Mouse (Mus musculus) brown adipose tissue, adult 24 weeks (tissue): Measurements from ENCODE around the gene Rhbdl3. TPM values are rescaled to one million over a fixed set of nuclear protein-coding genes. Genes with fewer than 3 reads are reported as not detected.

Experiments used
- H3K27ac ChIP-seq: fragments of 200-500 bp; replicated peaks from 2 replicates; pipeline ENCODE4 v1.5.1; 2012; ENCODE audit warnings: low read depth, mild to moderate bottlenecking, low read length
- H3K4me1 ChIP-seq: fragments of 200-500 bp; 2 replicates; pipeline ENCODE4 v1.6.1; 2012; ENCODE audit warnings: low read length, mixed read lengths; ENCODE audit not compliant: control insufficient read depth, insufficient read depth, insufficient read length
- H3K4me3 ChIP-seq: fragments of 200-500 bp; 2 replicates; pipeline ENCODE4 v1.5.1; 2012; ENCODE audit warnings: low read depth, mild to moderate bottlenecking, low read length, moderate library complexity; ENCODE audit not compliant: insufficient read depth
- polyA plus RNA-seq: library from polyadenylated mRNA; stranded (reverse); fragments of >200 nt; gene quantifications from 2 replicates; pipeline ENCODE4 v1.2.4, GENCODE M21; 2012; ENCODE audit not compliant: missing spikeins, insufficient read depth, insufficient read length

The Rhbdl3 gene
- polyA plus RNA-seq = 0.28 and 1.5 TPM in 2 replicates

GRCm38 (mm10) chr11:80300551-80301315 lies at the start of gene Rhbdl3:
Rhbdl3 (plus strand) TSS chr11:80300912.
- no peaks in the 10 kb centered on the region; the same call in 1 of the 2 replicates for H3K4me1 ChIP-seq
- H3K4me3 ChIP-seq = peak within 1 kb of the TSS; percentile 90
- no peak within 1 kb of the TSS for H3K27ac ChIP-seq

GRCm38 (mm10) chr11:80264137-80264536 lies 36.6 kb upstream of the Rhbdl3 start:
- H3K27ac ChIP-seq = no peak overlapping the region
- H3K4me1 ChIP-seq = no peaks in the 10 kb centered on the region
- no peak overlapping the region for H3K4me3 ChIP-seq

- H3K4me3 ChIP-seq = no peak overlapping the region
- H3K27ac ChIP-seq = no peak overlapping the region; the same call in 1 of the 2 replicates
- H3K4me1 ChIP-seq = no peaks in the 10 kb centered on the region
Measured at GRCm38 (mm10) chr11:80271096-80271495, 29.6 kb upstream of the Rhbdl3 start.

- no peak overlapping the region for H3K27ac ChIP-seq
- no peaks in the 10 kb centered on the region for H3K4me1 ChIP-seq
- H3K4me3 ChIP-seq = no peak overlapping the region
Measured at GRCm38 (mm10) chr11:80275011-80275410, 25.7 kb upstream of the Rhbdl3 start.

- Histone ChIP-seq H3K4me3 (no peak overlapping the region), H3K4me1 (no peaks in the 10 kb centered on the region), H3K27ac (no peak overlapping the region)
Measured at GRCm38 (mm10) chr11:80278054-80278453, 22.7 kb upstream of the Rhbdl3 start.

GRCm38 (mm10) chr11:80283786-80284185 lies 16.9 kb upstream of the Rhbdl3 start:
- no peak overlapping the region for H3K4me3 ChIP-seq
- no peak overlapping the region for H3K27ac ChIP-seq
- no peaks in the 10 kb centered on the region for H3K4me1 ChIP-seq

GRCm38 (mm10) chr11:80284641-80285040 lies 16.1 kb upstream of the Rhbdl3 start:
- Histone ChIP-seq H3K4me1 (no peaks in the 10 kb centered on the region), H3K4me3 (no peak overlapping the region), H3K27ac (no peak overlapping the region)

- no peak overlapping the region for H3K4me3 ChIP-seq
- H3K4me1 ChIP-seq = 0 out of 2 replicates have a peak, but pooled peaks cover 2% of the 10 kb centered on the region
- no peak overlapping the region for H3K27ac ChIP-seq
Measured at GRCm38 (mm10) chr11:80287150-80287549, 13.6 kb upstream of the Rhbdl3 start.

GRCm38 (mm10) chr11:80289701-80290445 lies 10.8 kb upstream of the Rhbdl3 start:
- H3K4me1 ChIP-seq = 0 out of 2 replicates have a peak, but pooled peaks cover 2% of the 10 kb centered on the region
- peak overlapping the region; percentile 16; the same call in 1 of the 2 replicates for H3K4me3 ChIP-seq
- H3K27ac ChIP-seq = no peak overlapping the region

GRCm38 (mm10) chr11:80291004-80291403 lies 9.7 kb upstream of the Rhbdl3 start:
- no peak overlapping the region for H3K27ac ChIP-seq
- H3K4me1 ChIP-seq = peaks cover 6% of the 10 kb centered on the region; the same call in 1 of the 2 replicates
- H3K4me3 ChIP-seq = no peak overlapping the region

- Histone ChIP-seq H3K4me1 (peaks cover 6% of the 10 kb centered on the region; the same call in 1 of the 2 replicates), H3K27ac (no peak overlapping the region), H3K4me3 (no peak overlapping the region)
Measured at GRCm38 (mm10) chr11:80292463-80292862, 8.2 kb upstream of the Rhbdl3 start.

GRCm38 (mm10) chr11:80295066-80295465 lies 5.6 kb upstream of the Rhbdl3 start:
- Histone ChIP-seq H3K4me1 (peaks cover 6% of the 10 kb centered on the region; the same call in 1 of the 2 replicates), H3K4me3 (no peak overlapping the region), H3K27ac (no peak overlapping the region)

GRCm38 (mm10) chr11:80295785-80296184 lies 4.9 kb upstream of the Rhbdl3 start:
- H3K4me1 ChIP-seq = peaks cover 4% of the 10 kb centered on the region
- H3K27ac ChIP-seq = no peak overlapping the region
- no peak overlapping the region for H3K4me3 ChIP-seq

- no peak overlapping the region for H3K27ac ChIP-seq
- H3K4me1 ChIP-seq = peaks cover 4% of the 10 kb centered on the region
- no peak overlapping the region for H3K4me3 ChIP-seq
Measured at GRCm38 (mm10) chr11:80299513-80300235, 1.0 kb upstream of the Rhbdl3 start.
